Mouse (Mus musculus): ENCODE results near the gene Insyn1. TPM values are rescaled to one million over a fixed set of nuclear protein-coding genes. Genes with fewer than 3 reads are reported as not detected.

The Insyn1 gene
- polyA plus RNA-seq (2016; fragmentation: Nextera tagmentation; extraction: Ambion mirVana), result 0.19 and 0.41 TPM in 2 replicates

DNA sequence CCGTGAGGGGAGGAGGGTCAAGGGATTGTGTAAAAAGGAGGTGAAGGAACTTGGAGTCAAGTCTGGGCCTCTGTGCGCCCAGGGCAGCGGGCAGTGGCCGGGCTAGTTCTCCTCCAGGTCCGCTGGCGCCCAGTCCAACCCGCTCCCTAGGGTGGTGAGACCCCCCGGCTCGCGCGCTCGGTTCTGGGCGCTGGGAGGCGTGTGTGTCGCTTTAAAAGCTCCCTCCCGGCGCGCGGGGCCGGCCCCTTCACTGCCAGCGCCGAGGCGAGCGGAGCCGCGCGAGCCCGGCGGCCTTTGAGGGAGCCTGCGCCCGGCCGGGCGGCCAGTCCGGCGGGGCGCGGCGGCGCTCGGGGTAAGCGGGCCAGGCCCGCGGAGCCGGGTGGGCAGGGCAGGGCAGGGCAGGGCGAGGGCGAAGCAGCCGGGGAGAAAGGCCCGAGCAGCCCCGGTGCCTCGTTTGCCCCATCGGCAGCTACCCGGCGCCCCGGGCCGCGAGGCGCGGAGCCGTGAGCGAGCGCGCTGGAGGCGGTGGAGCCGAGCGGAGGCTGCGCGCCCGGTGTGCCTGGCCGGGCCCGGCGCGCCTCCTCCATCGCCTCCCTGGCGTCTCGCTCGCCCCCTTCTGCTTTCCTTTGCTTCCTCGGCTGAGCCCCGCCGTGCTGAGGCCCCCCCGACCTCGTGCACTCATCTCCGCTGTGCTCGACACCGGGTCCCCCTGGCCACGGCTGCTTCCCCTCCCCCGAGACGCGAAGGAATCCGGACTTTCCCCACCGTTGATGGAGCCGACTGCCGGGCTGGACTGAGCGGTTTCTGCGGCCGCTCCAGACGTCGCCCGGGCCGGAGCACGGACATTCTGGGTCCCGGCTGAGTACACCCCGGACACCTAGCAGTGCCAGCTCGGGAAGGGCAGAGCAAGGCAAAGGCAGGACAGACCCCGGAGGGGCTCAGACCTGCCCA is at the start of gene Insyn1:
Insyn1 (plus strand) TSS at position 753 of the 951 bp plus-strand sequence.
- Histone ChIP-seq H3K27ac (no peak within 1 kb of the TSS), H3K36me3 (no peaks in the 10 kb centered on the region), H3K4me2 (peak within 1 kb of the TSS; percentile 66), H3K27me3 (replicated peaks) (peaks cover 84% of the 10 kb centered on the region), H3K4me3 (peak within 1 kb of the TSS; percentile 49), H3K9me3 (replicated peaks) (no peaks in the 10 kb centered on the region), H3K4me1 (peaks cover 8% of the 10 kb centered on the region; the same call in 1 of the 2 replicates), H3K9ac (peak within 1 kb of the TSS; percentile 7; the same call in 1 of the 2 replicates)
- no peak for ATAC-seq
- 1% methylated on average over 98 of the region's 104 CpGs for WGBS (ENCODE audit: insufficient replicate concordance)

DNA sequence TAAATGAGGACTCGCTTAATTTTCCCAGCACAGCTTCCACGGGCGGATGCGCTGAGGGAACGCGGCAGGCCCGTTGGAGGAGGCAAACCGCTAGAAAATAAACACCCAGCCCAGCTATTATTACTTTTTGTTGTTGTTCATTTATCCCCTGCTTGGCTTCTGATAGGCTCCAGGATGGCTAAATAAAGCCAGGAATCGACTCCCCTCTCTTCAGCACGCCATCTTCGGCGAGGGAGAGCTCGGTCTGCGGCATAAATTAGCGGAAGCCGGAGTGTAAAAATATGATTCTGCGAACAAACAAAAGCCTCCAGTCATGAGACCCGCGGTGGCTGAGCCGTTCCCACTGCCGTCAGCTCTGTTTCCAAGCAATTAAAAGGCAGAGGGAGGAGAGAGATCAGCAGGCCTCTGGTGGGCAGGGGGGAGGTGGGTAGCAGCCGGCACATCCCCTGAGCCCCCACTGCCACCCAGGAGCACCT is 49.4 kb upstream of the Insyn1 start:
- no peaks in the 10 kb centered on the region for H3K36me3 ChIP-seq
- no peak overlapping the region for H3K4me3 ChIP-seq
- H3K27me3 ChIP-seq (replicated peaks), result no peaks in the 10 kb centered on the region
- no peak overlapping the region for H3K27ac ChIP-seq
- WGBS (ENCODE audit: insufficient replicate concordance), result 74% methylated on average over 22 of the region's 22 CpGs
- no peak overlapping the region for H3K4me2 ChIP-seq
- no peaks in the 10 kb centered on the region for H3K9me3 ChIP-seq (replicated peaks)
- no peak for ATAC-seq
- H3K9ac ChIP-seq, result no peak overlapping the region
- H3K4me1 ChIP-seq, result no peaks in the 10 kb centered on the region

DNA sequence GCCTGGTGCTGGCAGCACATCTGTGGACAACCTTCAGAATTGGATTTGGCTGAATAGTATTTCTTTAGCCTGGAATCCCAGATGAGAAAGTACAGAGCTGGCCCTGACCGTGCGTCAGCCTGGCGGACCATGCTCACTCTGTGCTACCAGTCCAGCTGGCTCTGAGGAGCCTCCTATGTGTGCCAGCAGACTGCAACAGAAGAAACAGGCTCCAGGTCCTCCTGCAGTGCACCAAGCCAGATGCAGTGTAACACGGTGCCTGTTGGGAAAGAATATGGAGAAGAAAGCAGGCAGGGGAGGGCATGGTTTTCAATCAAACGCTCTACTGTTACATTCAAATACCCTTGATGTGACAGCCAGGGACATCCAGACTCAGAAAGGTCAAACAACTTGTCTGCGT is 48.3 kb upstream of the Insyn1 start:
- no peak for ATAC-seq
- Histone ChIP-seq H3K27ac (no peak overlapping the region), H3K9me3 (replicated peaks) (no peaks in the 10 kb centered on the region), H3K4me1 (no peaks in the 10 kb centered on the region), H3K9ac (no peak overlapping the region), H3K27me3 (replicated peaks) (no peaks in the 10 kb centered on the region), H3K36me3 (no peaks in the 10 kb centered on the region), H3K4me3 (no peak overlapping the region), H3K4me2 (no peak overlapping the region)
- WGBS (ENCODE audit: insufficient replicate concordance), result 74% methylated on average over 6 of the region's 6 CpGs

DNA sequence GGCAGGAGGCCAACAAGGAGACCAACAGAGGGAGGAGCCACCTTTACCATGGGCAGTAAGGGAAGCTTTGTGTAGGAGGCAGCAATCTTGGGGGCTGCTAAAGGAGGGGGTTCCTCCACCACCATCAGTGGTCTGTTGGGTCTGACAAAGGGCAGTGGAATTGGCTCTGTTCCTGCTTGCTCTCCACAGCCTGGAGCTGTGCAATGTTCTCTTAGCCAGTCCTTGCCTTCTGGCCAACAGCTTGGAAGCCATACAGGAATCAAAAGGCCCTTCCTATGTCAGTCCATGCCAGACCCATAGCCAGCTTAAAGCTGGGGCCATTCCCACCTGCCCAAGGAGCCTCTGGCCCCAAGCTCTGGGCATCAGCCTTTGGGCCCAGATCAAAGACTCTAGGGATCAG is 47.8 kb upstream of the Insyn1 start:
- no peaks in the 10 kb centered on the region for H3K9me3 ChIP-seq (replicated peaks)
- no peak for ATAC-seq
- H3K4me3 ChIP-seq, result no peak overlapping the region

DNA sequence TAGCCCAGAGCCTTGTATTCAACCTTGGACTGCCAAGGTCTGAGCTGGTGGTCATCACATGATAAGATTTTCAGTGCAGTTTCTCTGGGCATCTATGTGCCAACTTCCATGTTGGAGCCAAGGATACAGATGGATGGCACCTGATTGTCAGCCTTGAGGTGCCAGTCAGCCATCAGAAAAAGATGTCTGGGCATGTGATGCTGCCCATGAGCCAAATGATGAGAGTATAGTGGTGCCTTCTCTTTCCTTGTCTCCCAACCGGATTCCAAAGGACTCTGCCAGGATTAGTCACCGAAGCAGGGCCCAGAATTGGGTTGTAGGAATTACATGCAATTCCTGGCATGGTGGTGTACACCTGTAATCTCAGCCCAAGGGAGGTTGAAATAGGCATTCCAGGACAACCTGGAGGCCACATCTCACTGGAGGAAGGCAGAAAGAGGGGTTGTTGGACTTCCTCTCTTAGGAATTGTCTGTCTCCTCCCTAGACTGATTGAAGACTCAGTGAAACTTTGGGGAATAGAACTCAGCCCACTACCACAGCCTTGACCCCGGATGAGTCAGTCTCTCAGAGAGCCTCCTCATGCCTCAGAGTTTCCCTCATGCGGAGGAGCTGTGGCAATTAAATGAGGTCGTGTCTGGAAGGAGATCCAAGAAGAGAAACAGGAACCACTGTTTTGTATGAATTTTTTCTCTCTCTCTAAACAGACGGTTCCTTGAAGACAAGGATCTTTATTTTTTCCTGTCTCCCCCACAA is 46.9 kb upstream of the Insyn1 start:
- 34% methylated on average over 6 of the region's 6 CpGs for WGBS (ENCODE audit: insufficient replicate concordance)
- ATAC-seq, result no peak
- H3K27ac ChIP-seq, result no peak overlapping the region

More for the DNA sequence above, 47.8 kb upstream of the Insyn1 start:
- Histone ChIP-seq H3K27me3 (replicated peaks) (no peaks in the 10 kb centered on the region), H3K9ac (no peak overlapping the region), H3K4me2 (no peak overlapping the region), H3K36me3 (no peaks in the 10 kb centered on the region), H3K27ac (no peak overlapping the region), H3K4me1 (no peaks in the 10 kb centered on the region)

DNA sequence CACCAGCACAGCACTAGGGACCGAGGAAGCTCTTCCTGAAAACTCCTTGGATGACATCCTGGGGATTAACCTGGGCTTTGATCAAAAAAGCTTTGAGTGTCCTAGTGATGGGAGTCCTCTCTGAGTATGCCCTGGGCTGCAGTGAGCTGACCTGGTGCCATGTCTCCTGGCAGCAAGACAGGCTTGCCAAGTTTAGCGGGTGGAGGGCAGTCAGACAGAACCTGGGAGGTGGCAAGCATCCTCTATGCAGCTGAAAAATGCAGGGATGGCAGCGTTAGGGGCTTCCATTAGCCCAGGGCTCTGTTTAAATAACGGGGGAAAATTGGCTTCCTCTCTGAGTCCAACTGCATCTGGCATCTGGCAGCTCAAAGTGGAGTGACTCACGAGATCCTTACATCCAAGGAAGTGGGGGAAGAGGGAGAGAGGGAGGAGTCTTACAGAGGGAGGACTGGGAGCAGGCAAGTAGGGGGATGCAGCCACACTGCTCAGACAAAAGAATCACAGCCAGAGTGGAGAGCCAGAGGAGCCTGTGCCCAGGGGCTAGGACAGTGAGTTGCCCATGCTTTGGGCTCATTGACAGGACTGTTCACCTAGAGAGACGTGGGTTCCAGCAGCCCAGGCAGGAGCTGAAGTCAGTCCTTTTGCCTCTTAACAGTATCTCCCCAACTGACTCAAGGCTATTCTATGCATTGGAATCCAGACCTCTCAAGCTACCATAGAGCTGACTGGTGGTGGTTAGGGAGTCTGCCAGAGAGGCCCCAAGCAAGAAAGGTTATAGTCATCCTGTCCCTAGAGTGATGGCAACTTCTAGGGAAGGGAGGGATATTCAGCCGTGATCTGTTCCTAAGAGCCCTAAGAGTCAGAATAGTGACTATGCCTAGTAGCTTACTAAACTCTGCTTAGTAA is 46.0 kb upstream of the Insyn1 start:
- no peaks in the 10 kb centered on the region for H3K27me3 ChIP-seq (replicated peaks)
- H3K36me3 ChIP-seq, result no peaks in the 10 kb centered on the region
- no peak overlapping the region for H3K4me3 ChIP-seq
- H3K4me2 ChIP-seq, result no peak overlapping the region
- 34% methylated on average over 7 of the region's 7 CpGs for WGBS (ENCODE audit: insufficient replicate concordance)
- H3K4me1 ChIP-seq, result no peaks in the 10 kb centered on the region
- H3K9me3 ChIP-seq (replicated peaks), result no peaks in the 10 kb centered on the region
- no peak overlapping the region for H3K9ac ChIP-seq
- no peak overlapping the region for H3K27ac ChIP-seq
- ATAC-seq, result no peak

More for the DNA sequence above, 46.9 kb upstream of the Insyn1 start:
- Histone ChIP-seq H3K9ac (no peak overlapping the region), H3K27me3 (replicated peaks) (no peaks in the 10 kb centered on the region), H3K4me3 (no peak overlapping the region), H3K36me3 (no peaks in the 10 kb centered on the region), H3K4me2 (no peak overlapping the region), H3K4me1 (no peaks in the 10 kb centered on the region), H3K9me3 (replicated peaks) (no peaks in the 10 kb centered on the region)

DNA sequence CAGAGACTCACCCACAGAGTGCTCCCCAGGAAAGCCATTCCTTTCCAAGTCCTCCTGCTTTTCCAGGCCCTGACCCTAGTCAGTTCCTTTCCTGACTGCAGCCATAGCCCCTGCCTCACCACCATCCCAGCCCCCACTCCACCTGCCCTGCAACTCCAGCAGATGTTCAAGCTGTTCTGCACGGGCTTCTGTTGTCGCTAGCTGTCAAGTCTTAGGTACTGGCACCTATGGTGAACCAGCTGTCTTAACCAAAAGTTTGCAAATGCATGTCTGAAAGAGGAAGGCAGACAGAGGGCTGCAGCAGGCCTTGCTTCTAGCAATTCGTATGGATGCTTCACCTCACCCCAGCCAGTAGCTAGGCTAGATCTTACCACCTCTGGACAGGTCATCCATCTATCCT is 45.3 kb upstream of the Insyn1 start:
- Histone ChIP-seq H3K9me3 (replicated peaks) (no peaks in the 10 kb centered on the region), H3K4me2 (no peak overlapping the region)
- WGBS (ENCODE audit: insufficient replicate concordance), result 63% methylated on average over 3 of the region's 3 CpGs

DNA sequence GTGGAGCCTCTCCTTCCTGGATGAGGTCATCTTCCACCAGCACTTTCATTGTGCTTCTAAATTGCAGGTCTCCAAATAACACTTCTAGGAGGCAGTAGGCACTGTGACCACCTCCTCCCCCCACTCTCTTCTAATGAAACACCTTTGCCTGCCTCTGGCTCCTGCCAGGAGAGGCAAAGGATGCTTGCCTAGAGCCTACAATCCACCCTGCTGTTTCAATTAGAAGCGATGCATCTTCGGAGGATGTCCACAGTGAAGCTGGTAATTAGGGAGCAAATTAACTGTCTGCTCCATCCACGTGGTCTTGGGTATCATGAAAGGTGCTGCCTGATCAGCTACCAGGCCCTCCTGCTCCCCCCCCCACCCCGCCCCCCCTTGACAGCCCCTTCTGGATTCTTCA is 41.6 kb upstream of the Insyn1 start:
- 38% methylated on average over 4 of the region's 4 CpGs for WGBS (ENCODE audit: insufficient replicate concordance)
- no peaks in the 10 kb centered on the region for H3K9me3 ChIP-seq (replicated peaks)
- H3K27ac ChIP-seq, result no peak overlapping the region
- peaks cover 3% of the 10 kb centered on the region; the same call in 1 of the 2 replicates for H3K27me3 ChIP-seq (replicated peaks)
- ATAC-seq, result no peak
- no peak overlapping the region for H3K4me3 ChIP-seq
- no peak overlapping the region for H3K9ac ChIP-seq
- no peaks in the 10 kb centered on the region for H3K4me1 ChIP-seq
- no peak overlapping the region for H3K4me2 ChIP-seq
- H3K36me3 ChIP-seq, result no peaks in the 10 kb centered on the region

More for the DNA sequence above, 45.3 kb upstream of the Insyn1 start:
- Histone ChIP-seq H3K27me3 (replicated peaks) (no peaks in the 10 kb centered on the region), H3K36me3 (no peaks in the 10 kb centered on the region), H3K27ac (no peak overlapping the region), H3K9ac (no peak overlapping the region), H3K4me3 (no peak overlapping the region), H3K4me1 (no peaks in the 10 kb centered on the region)
- no peak for ATAC-seq

DNA sequence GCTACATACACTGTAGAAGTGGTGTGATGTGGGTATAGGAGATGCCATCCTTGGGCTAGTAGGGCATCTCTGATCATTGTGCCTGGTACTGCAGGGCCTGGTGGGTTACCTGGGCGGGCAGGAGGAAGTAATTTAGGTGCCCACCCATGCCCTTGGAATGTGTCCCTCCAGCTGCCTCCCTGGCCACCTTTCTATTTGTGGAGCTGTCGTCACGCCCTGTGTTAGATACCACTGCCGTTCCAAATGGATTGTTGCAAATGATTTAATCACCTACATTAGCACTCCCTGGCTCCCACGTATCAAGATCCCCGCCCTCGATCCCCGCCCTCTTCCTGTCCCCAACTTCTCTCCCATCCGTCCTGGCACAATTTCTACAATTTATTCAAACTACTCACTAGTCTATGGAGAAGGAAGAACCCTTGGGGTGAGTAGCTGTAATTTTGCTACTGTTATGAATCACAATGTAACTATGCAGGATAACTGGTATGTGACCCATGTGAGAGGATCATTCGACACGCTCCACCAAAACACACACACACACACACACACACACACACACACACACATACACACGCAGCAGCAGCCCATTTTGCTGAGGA is 40.3 kb upstream of the Insyn1 start:
- peaks cover 3% of the 10 kb centered on the region; the same call in 1 of the 2 replicates for H3K27me3 ChIP-seq (replicated peaks)
- H3K36me3 ChIP-seq, result no peaks in the 10 kb centered on the region
- no peak overlapping the region for H3K9ac ChIP-seq
- H3K4me1 ChIP-seq, result no peaks in the 10 kb centered on the region
- H3K9me3 ChIP-seq (replicated peaks), result no peaks in the 10 kb centered on the region
- H3K4me3 ChIP-seq, result no peak overlapping the region
- no peak overlapping the region for H3K27ac ChIP-seq
- no peak overlapping the region for H3K4me2 ChIP-seq
- 46% methylated on average over 12 of the region's 12 CpGs for WGBS (ENCODE audit: insufficient replicate concordance)
- ATAC-seq, result no peak

DNA sequence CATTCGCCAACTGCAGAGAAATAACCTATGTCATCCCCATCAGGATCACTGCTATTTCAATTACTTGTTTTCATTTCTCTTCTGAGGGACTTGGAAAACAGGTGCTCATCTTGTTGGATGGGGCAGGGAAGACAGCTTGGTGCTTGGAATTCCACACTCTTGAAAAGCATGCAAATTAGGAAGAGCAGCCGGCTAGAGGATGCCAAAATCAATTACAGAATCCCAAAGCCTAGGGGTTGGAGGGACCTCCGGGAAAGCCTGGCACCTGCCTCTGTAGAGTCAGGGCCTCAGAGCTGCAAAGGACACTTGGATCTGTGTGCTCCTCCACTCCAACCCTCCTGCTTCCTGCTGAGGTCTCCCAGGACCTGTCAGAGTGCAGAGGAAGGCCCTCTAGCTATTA is 38.9 kb upstream of the Insyn1 start:
- Histone ChIP-seq H3K27me3 (replicated peaks) (peaks cover 3% of the 10 kb centered on the region; the same call in 1 of the 2 replicates), H3K4me3 (no peak overlapping the region), H3K27ac (no peak overlapping the region), H3K4me1 (no peaks in the 10 kb centered on the region), H3K36me3 (no peaks in the 10 kb centered on the region), H3K4me2 (no peak overlapping the region), H3K9me3 (replicated peaks) (no peaks in the 10 kb centered on the region), H3K9ac (no peak overlapping the region)
- 53% methylated on average over 3 of the region's 3 CpGs for WGBS (ENCODE audit: insufficient replicate concordance)
- no peak for ATAC-seq

DNA sequence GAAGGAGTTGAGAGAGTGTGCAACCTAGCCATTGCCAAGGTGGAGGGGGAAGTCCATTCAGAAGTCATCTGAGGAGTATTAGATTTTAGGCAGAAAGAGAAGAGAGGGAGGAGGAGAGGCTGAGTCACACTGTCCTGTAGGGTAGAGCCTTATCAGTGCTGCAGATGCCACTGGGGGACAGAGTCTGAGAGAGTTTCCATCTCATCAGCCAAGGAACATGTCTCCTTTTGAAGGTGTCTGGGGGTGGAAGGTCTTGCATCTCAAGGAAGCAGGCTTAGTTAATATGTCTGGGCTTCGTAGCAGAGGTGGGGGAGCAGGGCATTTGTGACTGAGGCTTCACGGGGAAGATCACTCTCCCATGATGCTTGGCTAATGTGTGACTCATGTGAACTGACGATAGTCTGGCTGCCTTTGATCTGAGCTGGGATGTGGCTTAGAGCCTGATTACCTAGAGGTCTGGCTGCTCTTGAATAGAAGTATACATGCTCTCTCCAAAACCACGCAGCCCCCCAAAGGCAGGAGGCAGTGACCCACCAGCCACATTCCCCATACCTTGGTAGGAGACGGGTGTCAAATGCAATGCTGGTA is 34.5 kb upstream of the Insyn1 start:
- ATAC-seq, result no peak
- no peak overlapping the region for H3K27ac ChIP-seq
- no peak overlapping the region for H3K9ac ChIP-seq
- WGBS (ENCODE audit: insufficient replicate concordance), result 45% methylated on average over 5 of the region's 5 CpGs
- peaks cover 8% of the 10 kb centered on the region; the same call in 1 of the 2 replicates for H3K27me3 ChIP-seq (replicated peaks)
- H3K4me1 ChIP-seq, result no peaks in the 10 kb centered on the region
- no peak overlapping the region for H3K4me2 ChIP-seq
- H3K36me3 ChIP-seq, result no peaks in the 10 kb centered on the region
- H3K9me3 ChIP-seq (replicated peaks), result no peaks in the 10 kb centered on the region
- no peak overlapping the region for H3K4me3 ChIP-seq
